Comparison of ENCODE assay signal across 8 mouse cellular contexts in genomic region chr2:165593763-165594162, GRCm38 (mm10). TPM values are rescaled to one million over a fixed set of nuclear protein-coding genes. Genes with fewer than 3 reads are reported as not detected.
DNase-seq lines count a peak whose midpoint lies in the region; ATAC-seq and TF ChIP-seq lines count a peak whose summit lies in the region.

No protein-coding gene starts in this region.

- no peak overlapping the region for H3K9ac ChIP-seq in liver, postnatal 0 days (replicated peaks)
- no peak overlapping the region for H3K9ac ChIP-seq in liver, embryonic 11.5 days (ENCODE audit: low read depth, low read length)
- H3K9ac ChIP-seq in limb, embryonic 13.5 days = no peak overlapping the region

- WGBS in liver, postnatal 0 days (ENCODE audit: insufficient replicate concordance) = 72% methylated on average over 2 of the region's 2 CpGs
- WGBS in liver, embryonic 11.5 days = 64% methylated on average over 2 of the region's 2 CpGs
- 74% methylated on average over 2 of the region's 2 CpGs for WGBS in limb, embryonic 13.5 days

- no peak overlapping the region for H3K4me3 ChIP-seq in liver, postnatal 0 days (ENCODE audit: low read depth, low read length)
- H3K4me3 ChIP-seq in liver, embryonic 11.5 days (ENCODE audit: low read depth, low read length) = no peak overlapping the region
- 0 out of 2 replicates have a peak overlapping the region, but pooled peaks have one; percentile 68 for H3K4me3 ChIP-seq in limb, embryonic 13.5 days

- no peak for ATAC-seq in liver, postnatal 0 days
- ATAC-seq in liver, embryonic 11.5 days (replicated peaks; ENCODE audit: low FRiP score) = no peak
- ATAC-seq in limb, embryonic 13.5 days (ENCODE audit: low FRiP score, low read depth) = no peak

- peak; percentile 13 for DNase-seq in adrenal gland, postnatal 14 days
- DNase-seq in adrenal gland, adult 8-10 months = no peak
- DNase-seq in liver, postnatal 0 days = no peak
- DNase-seq in liver, embryonic 11.5 days (ENCODE audit: low spot score) = no peak
- DNase-seq in ES-CJ7 (ENCODE audit: low read depth, low spot score) = peak; percentile 42
- DNase-seq in gastrocnemius, adult 8-10 months (ENCODE audit: low spot score in 2 of 2) = no peak
- no peak for DNase-seq in adrenal gland, postnatal 4 days (ENCODE audit: low spot score in 2 of 2)

- no peaks in the 10 kb centered on the region for H3K36me3 ChIP-seq in liver, postnatal 0 days (replicated peaks; ENCODE audit: insufficient read depth, low read length)
- no peaks in the 10 kb centered on the region for H3K36me3 ChIP-seq in liver, embryonic 11.5 days (ENCODE audit: control insufficient read depth, insufficient read depth, low read length)
- no peaks in the 10 kb centered on the region for H3K36me3 ChIP-seq in limb, embryonic 13.5 days

- TF ChIP-seq EP300 in liver, postnatal 0 days (IDR thresholded peaks at IDR 0.05; ENCODE audit: low read depth) = no peak

- H3K4me2 ChIP-seq in liver, postnatal 0 days (ENCODE audit: low read depth, low read length) = no peak overlapping the region
- no peak overlapping the region for H3K4me2 ChIP-seq in liver, embryonic 11.5 days
- no peak overlapping the region for H3K4me2 ChIP-seq in limb, embryonic 13.5 days (replicated peaks)

- no peaks in the 10 kb centered on the region for H3K9me3 ChIP-seq in liver, postnatal 0 days (ENCODE audit: low read length)
- no peaks in the 10 kb centered on the region for H3K9me3 ChIP-seq in liver, embryonic 11.5 days (ENCODE audit: control insufficient read depth, low read length)
- 0 out of 2 replicates have a peak, but pooled peaks cover 6% of the 10 kb centered on the region for H3K9me3 ChIP-seq in limb, embryonic 13.5 days

- no peaks in the 10 kb centered on the region; the same call in 1 of the 2 replicates for H3K4me1 ChIP-seq in liver, postnatal 0 days (ENCODE audit: insufficient read depth)
- no peaks in the 10 kb centered on the region for H3K4me1 ChIP-seq in liver, embryonic 11.5 days (replicated peaks; ENCODE audit: control insufficient read depth, insufficient read depth, low read length)
- peaks cover 39% of the 10 kb centered on the region for H3K4me1 ChIP-seq in limb, embryonic 13.5 days

- no peak overlapping the region for H3K27ac ChIP-seq in liver, postnatal 0 days (ENCODE audit: low read depth)
- no peak overlapping the region for H3K27ac ChIP-seq in liver, embryonic 11.5 days (ENCODE audit: low read depth, low read length)
- H3K27ac ChIP-seq in limb, embryonic 13.5 days = no peak overlapping the region

- peak; percentile 35 for TF ChIP-seq CTCF in liver, postnatal 0 days (IDR thresholded peaks at IDR 0.05; ENCODE audit: low read depth)

- H3K27me3 ChIP-seq in liver, postnatal 0 days (ENCODE audit: insufficient read depth, low read length) = peaks cover 45% of the 10 kb centered on the region
- peaks cover 46% of the 10 kb centered on the region for H3K27me3 ChIP-seq in liver, embryonic 11.5 days (replicated peaks; ENCODE audit: control insufficient read depth, insufficient read depth, low read length)
- H3K27me3 ChIP-seq in limb, embryonic 13.5 days = peaks cover 64% of the 10 kb centered on the region

RNA-seq across cellular contexts. Expression of gene Eya2, which starts 1.1 kb away (rescaled TPM):
- 3.2 and 5.3 TPM in 2 replicates for total RNA-seq in adrenal gland, postnatal 14 days (2021)
- 1 to 10 TPM; 2.1 to 5.0 (median 3.9) TPM for total RNA-seq in adrenal gland, adult 8-10 months (2022)
- 0.20 and 0.25 TPM in 2 replicates for polyA plus RNA-seq in liver, postnatal 0 days (2015; fragmentation: Nextera tagmentation; extraction: Ambion mirVana)
- polyA plus RNA-seq in liver, embryonic 11.5 days (2014; fragmentation: Nextera tagmentation; extraction: Ambion mirVana) = 0.66 and 1.2 TPM in 2 replicates
- 17.2 and 17.5 TPM in 2 replicates for polyA plus RNA-seq in limb, embryonic 13.5 days (2015; fragmentation: Nextera tagmentation; extraction: Ambion mirVana)
- 1 to 10 TPM; 1.1 to 4.7 (median 1.7) TPM for total RNA-seq in gastrocnemius, adult 8-10 months (2022)
- total RNA-seq in adrenal gland, postnatal 4 days (2021) = 1 to 10 TPM; 4.2 to 6.1 TPM

Comparison
In these comparisons a context has a peak if more than half of its experiments do, and no peak if none do; other contexts are left out.
1. DNase-seq: peak in adrenal gland, postnatal 14 days (single experiment) and ES-CJ7 (single experiment); none in adrenal gland, adult 8-10 months (single experiment), liver, postnatal 0 days (single experiment), liver, embryonic 11.5 days (single experiment), gastrocnemius, adult 8-10 months (0 of 2) and adrenal gland, postnatal 4 days (0 of 2).